In genomic region chr12:74824735-74825494, GRCm38 (mm10) we compare ENCODE assay signal across 9 mouse cellular contexts.
DNase-seq lines count a peak whose midpoint lies in the region; ATAC-seq lines count a peak whose summit lies in the region.
"Had no signal": no experiment of that assay in that cellular context is flagged by ENCODE, and none has a peak within 500 bp of the region (broad histone marks: within the 10 kb centered on the region; RNA-seq: fewer than 3 reads in every experiment).

No protein-coding gene starts in this region.

- no peak overlapping the region for H3K4me3 ChIP-seq in forebrain, embryonic 15.5 days
- H3K4me3 ChIP-seq: limb, embryonic 15.5 days had no signal

- no peaks in the 10 kb centered on the region for H3K36me3 ChIP-seq in forebrain, embryonic 15.5 days
- H3K36me3 ChIP-seq: limb, embryonic 15.5 days had no signal

- ATAC-seq in forebrain, embryonic 15.5 days (replicated peaks) = 0 out of 2 replicates have a peak, but pooled peaks have one; percentile 46

- peak; percentile 38 to 80 for DNase-seq in adrenal gland, adult (ENCODE audit: inconsistent age in 2 of 2, low spot score in 1 of 2)
- no peak for DNase-seq in adrenal gland, postnatal 4 days (ENCODE audit: low spot score in 2 of 2)
- peak; percentile 98 for DNase-seq in 416B (ENCODE audit: low read depth)
- peak; percentile 17 for DNase-seq in heart, postnatal 25 days (ENCODE audit: low spot score)
- DNase-seq in left cerebral cortex, adult 9 months (ENCODE audit: low spot score in 2 of 2) = peak; percentile 31 to 55
- peak; percentile 14 for DNase-seq in right cerebral cortex, postnatal 14 days
- no peak for DNase-seq in thymus, postnatal 14 days

- H3K27ac ChIP-seq in forebrain, embryonic 15.5 days (replicated peaks) = no peak overlapping the region
- H3K27ac ChIP-seq: limb, embryonic 15.5 days had no signal

- no peaks in the 10 kb centered on the region for H3K27me3 ChIP-seq in forebrain, embryonic 15.5 days
- H3K27me3 ChIP-seq: limb, embryonic 15.5 days had no signal

- intact Hi-C loops in heart, postnatal 25 days (cut with DNase I) = no loop called here

- 0 out of 2 replicates have a peak, but pooled peaks cover 6% of the 10 kb centered on the region for H3K4me1 ChIP-seq in forebrain, embryonic 15.5 days
- H3K4me1 ChIP-seq: limb, embryonic 15.5 days had no signal

- H3K4me2 ChIP-seq in forebrain, embryonic 15.5 days (replicated peaks) = no peak overlapping the region
- H3K4me2 ChIP-seq: limb, embryonic 15.5 days had no signal

- 13% methylated on average over 3 of the region's 3 CpGs for WGBS in forebrain, embryonic 15.5 days

- H3K9ac ChIP-seq in forebrain, embryonic 15.5 days (replicated peaks) = no peak overlapping the region
- H3K9ac ChIP-seq: limb, embryonic 15.5 days had no signal

- no peaks in the 10 kb centered on the region for H3K9me3 ChIP-seq in forebrain, embryonic 15.5 days
- H3K9me3 ChIP-seq: limb, embryonic 15.5 days had no signal

Comparison
In these comparisons a context has a peak if more than half of its experiments do, and no peak if none do; other contexts are left out.
1. DNase-seq: peak in adrenal gland, adult (2 of 2), 416B (single experiment), heart, postnatal 25 days (single experiment), left cerebral cortex, adult 9 months (2 of 2) and right cerebral cortex, postnatal 14 days (single experiment); none in adrenal gland, postnatal 4 days (0 of 2) and thymus, postnatal 14 days (single experiment).